Mouse (Mus musculus): Measurements from ENCODE around the gene 2010300C02Rik.
A peak's percentile ranks its signal among the peaks of the same experiment; 100 is the strongest.
"Not testable (repeated sequence)": the region's sequence is repeated elsewhere in the genome, so short reads cannot be mapped to it uniquely, and the experiment has no call there.

Gene 2010300C02Rik

GRCm38 (mm10) chr1:37629876-37630275, 90.0 kb downstream of the 2010300C02Rik start:
- no peak for DNase-seq (ENCODE audit: low read depth in 1 of 2, low spot score in 2 of 2)

GRCm38 (mm10) chr1:37628749-37629148, 91.1 kb downstream of the 2010300C02Rik start:
- DNase-seq (ENCODE audit: low read depth in 1 of 2, low spot score in 2 of 2): no peak

DNA sequence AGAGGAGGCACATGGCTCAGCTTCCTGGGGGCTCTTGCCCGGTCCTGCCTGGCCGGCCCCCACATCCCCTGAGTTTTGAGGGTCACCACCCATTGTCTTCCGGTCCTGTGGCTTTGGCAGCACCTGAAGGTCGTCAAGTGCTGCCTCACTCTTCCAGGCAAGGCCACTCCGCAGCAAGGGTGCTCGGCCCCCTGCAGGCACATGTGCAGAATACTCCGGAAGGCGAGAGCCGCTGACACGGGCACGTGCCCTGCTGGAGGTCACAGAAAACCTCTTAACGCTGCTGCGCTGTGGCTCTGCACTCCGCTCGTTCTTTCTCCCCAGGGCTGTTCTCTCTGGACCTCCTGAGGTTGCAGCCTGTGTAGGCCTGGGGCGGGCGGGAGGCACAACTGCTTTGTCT, 95.7 kb downstream of the 2010300C02Rik start:
- DNase-seq (ENCODE audit: low read depth in 1 of 2, low spot score in 2 of 2): no peak

DNA sequence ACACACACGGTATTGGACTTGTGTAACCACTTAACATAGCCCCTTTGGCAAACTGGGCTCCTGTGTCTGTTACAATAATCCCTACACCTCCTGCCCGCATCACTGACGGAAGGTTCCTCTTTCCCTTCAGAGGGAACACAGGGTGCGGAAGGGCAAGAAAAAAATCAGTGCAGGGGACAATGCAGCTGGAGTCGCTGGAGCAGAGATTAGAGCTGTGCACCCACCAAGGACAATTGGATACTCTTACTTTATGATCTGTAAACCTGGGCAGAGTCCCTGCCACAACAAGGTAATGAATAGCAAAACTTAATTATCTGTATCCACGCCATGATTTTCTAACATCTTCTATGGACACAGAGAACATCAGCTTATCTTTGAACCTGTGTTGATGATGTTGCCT, 97.8 kb downstream of the 2010300C02Rik start:
- DNase-seq (ENCODE audit: low read depth in 1 of 2, low spot score in 2 of 2): no peak

DNA sequence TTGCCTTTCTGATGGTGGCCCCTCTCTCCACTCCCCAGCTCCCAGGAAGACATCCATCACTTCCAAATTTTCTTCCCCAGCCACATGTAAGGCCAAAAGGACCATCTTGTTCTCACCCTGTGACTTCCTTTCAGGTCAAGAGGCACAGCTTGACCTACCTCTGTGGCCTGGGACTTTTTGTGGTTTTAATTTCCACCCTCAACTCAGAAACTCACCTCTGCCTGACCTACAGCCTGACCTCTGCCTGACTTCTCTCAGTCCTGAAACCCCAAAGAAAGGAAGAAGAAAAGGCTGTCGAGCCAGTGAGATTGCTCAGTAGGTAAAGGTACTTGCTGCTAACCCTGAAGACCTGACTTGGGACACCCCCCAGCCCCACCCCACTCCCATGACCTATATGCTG, 100.3 kb downstream of the 2010300C02Rik start:
- DNase-seq (ENCODE audit: low read depth in 1 of 2, low spot score in 2 of 2): no peak

GRCm38 (mm10) chr1:37617047-37617446, 102.8 kb downstream of the 2010300C02Rik start:
- DNase-seq (ENCODE audit: low read depth in 1 of 2, low spot score in 2 of 2): no peak

- DNase-seq (ENCODE audit: low read depth in 1 of 2, low spot score in 2 of 2): no peak
These were observed 103.3 kb downstream of the 2010300C02Rik start for GRCm38 (mm10) chr1:37616569-37616968.

GRCm38 (mm10) chr1:37615290-37616040, 104.4 kb downstream of the 2010300C02Rik start:
- no peak for DNase-seq (ENCODE audit: low read depth in 1 of 2, low spot score in 2 of 2)

DNA sequence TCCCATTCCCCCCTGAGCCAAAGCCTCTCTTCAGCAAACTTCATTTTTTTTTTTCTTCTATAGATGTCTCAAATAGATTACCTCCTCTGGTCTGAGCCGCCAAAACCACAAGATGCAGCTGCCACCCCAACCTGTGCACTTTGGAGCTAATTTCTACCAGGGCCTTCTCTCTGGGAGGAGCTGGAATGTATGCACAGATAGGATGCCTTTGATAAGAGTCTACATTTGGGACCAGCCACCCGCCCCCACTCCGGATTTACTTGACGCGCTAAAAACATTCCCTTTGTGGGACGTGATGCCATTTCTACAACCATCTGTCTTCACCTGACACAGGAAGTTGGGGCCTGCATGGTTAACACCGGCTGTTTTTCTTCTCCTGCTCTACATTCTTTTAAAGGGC, 105.0 kb downstream of the 2010300C02Rik start:
- DNase-seq (ENCODE audit: low read depth in 1 of 2, low spot score in 2 of 2): no peak

DNA sequence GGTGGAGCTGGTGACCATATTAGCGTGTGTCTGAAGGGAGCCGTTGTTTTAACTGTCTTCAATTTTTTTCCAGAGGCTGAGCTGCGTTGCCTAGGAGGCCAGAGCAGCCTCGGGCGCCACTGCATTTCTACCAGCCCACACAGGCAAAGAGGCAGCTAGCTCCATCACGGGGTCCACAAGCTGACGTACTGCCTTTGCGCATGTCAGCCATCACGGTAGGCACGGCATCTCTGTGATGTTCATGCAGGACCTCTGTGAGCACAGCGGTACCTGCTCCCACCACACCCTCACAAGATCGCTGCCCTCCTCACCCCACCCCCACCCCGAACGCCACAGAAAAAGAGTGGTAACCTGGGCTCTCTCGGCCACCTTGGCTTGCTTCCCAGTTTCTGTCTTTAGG, 105.8 kb downstream of the 2010300C02Rik start:
- DNase-seq (ENCODE audit: low read depth in 1 of 2, low spot score in 2 of 2): no peak

DNA sequence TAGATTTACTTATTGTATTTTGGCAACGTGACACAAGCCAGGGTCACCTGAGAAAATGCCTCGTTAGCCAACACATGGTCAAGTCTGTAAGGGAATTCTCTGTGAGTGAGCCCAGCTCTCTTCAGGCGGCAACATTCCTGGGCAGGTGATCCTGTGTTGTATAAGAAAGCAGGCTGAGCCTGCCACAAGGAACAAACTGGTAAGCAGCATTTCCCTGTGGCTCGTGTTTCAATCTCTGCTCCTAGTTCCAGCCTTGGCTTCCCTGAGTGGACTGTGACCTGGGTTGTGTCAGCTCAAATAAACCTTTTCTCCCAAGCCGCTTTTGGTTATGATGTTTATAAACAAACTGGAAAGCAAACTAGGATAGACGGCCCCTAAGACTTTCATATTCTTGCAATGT, 108.9 kb downstream of the 2010300C02Rik start:
- DNase-seq (ENCODE audit: low read depth in 1 of 2, low spot score in 2 of 2): no peak

DNA sequence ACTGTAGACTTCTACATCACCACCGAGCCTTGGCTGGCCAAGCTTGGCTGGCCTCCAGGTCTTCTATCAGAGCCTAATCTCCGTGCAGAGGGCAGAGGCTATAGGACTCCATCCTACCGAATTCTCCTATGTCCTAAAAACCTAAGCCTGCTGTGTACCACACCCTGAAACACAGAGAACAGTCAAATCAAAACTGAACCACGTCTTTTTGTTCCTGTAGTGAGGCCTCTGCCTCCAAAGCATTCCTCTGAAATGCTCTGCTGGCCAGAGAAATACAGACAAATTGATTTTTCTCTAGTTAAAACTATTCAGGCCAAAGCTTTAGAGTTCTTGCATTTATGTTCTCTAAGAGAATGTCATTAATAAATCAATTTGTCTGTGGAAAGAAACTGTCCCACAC, 109.6 kb downstream of the 2010300C02Rik start:
- no peak for DNase-seq (ENCODE audit: low read depth in 1 of 2, low spot score in 2 of 2)

- peak in 1 of 2 experiments; percentile 16 for DNase-seq (ENCODE audit: low read depth in 1 of 2, low spot score in 2 of 2)
These were observed 114.2 kb downstream of the 2010300C02Rik start for GRCm38 (mm10) chr1:37605694-37606093.

DNA sequence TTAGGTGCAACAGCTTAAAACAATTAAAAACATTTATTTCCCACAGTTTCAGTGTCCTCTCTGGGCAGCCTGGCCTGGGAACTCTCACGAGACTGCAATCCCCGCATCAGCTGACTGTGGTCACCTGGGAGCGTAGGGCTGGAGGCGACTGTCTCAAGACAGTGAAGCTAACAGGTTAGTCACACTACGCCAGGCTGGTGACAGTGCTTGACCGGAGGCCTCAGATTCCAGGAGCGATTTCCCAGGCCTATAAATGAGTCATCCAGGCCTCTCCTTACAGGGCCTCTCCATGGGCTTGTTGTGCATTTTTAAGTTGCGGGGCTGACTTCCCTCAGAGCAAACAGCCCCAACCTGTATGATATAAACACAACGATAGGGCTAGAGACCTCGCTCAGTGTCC, 116.7 kb downstream of the 2010300C02Rik start:
- DNase-seq (ENCODE audit: low read depth in 1 of 2, low spot score in 2 of 2): no peak

DNA sequence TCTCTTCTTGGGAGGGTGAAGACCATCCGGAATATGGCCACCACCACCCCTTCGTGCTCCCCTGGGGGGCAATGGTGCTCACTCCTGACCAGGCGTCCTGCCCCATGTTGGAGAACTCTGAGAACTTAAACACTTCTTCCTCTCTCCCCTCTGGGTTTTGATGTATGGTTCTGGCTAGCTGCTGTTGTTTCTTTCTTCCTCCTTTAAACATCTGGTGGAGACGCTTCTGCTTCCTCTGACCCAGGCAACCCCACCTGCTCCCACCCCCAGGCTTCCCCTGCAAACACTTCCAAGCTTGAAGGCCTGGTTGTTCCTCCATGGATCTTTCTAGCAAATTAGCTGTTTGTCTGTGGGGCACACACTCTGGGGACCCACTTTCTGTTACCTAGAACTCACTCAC, 117.6 kb downstream of the 2010300C02Rik start:
- no peak for DNase-seq (ENCODE audit: low read depth in 1 of 2, low spot score in 2 of 2)

GRCm38 (mm10) chr1:37601461-37601860, 118.4 kb downstream of the 2010300C02Rik start:
- no peak for DNase-seq (ENCODE audit: low read depth in 1 of 2, low spot score in 2 of 2)

- no peak for DNase-seq (ENCODE audit: low read depth in 1 of 2, low spot score in 2 of 2)
These were observed 119.2 kb downstream of the 2010300C02Rik start for GRCm38 (mm10) chr1:37600640-37601175.

DNA sequence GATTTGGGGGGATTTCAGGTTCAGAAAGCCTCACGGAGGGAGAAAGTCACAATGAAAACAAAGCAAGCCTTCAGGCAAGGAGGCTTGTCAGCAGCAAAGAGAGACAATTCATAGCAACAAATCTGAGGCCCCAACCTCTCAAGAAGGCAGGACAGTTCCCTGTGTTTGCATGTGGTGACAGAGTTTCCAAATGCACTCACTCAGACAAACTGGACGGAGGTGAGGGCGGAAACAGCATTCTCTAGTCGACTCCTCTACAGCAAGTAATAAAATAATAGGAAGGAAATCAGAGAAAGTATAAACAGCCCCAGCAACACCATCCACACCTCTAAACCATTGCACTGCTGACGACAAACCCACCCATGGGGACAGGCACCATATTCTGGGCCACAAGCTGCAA, 120.9 kb downstream of the 2010300C02Rik start:
- DNase-seq (ENCODE audit: low read depth in 1 of 2, low spot score in 2 of 2): no peak

- DNase-seq (ENCODE audit: low read depth in 1 of 2, low spot score in 2 of 2): not testable (repeated sequence)
These were observed 125.1 kb downstream of the 2010300C02Rik start for GRCm38 (mm10) chr1:37594812-37595211.

DNA sequence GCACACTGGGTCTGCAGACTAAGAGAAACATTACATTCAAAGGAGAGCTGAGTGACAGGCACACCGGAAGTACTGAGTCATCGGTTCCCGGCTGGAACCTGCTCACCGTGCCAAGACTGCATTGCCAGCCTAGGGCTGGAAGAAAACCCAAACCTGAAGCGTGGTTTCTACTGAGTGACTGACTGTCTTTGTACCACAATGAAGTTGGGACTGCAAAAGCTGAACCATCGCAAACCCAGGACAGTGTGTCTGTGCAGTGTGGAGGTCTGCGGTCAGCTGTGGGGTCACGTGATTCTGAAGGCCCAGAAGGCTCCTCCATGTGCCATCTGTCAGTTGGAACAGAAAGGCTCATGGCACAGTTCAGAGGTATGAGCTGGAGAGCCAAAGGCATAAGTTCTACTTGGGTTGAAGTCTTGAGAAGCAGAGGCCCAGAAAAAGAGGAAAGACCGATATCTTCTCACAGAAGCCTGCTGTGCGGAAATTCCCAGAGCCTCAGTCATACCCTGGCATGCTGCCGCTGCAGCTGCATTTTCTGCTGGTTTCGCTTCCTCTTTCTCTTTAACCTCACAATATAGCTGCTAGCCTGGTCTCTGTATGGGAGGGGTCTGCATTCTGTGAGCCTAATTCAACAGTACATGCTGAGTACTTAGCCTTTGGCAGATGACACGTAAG, 133.9 kb downstream of the 2010300C02Rik start:
- peak; percentile 54 to 78 for DNase-seq (ENCODE audit: low read depth in 1 of 2, low spot score in 2 of 2)

- no peak for DNase-seq (ENCODE audit: low read depth in 1 of 2, low spot score in 2 of 2)
These were observed 136.0 kb downstream of the 2010300C02Rik start for GRCm38 (mm10) chr1:37583795-37584464.

DNA sequence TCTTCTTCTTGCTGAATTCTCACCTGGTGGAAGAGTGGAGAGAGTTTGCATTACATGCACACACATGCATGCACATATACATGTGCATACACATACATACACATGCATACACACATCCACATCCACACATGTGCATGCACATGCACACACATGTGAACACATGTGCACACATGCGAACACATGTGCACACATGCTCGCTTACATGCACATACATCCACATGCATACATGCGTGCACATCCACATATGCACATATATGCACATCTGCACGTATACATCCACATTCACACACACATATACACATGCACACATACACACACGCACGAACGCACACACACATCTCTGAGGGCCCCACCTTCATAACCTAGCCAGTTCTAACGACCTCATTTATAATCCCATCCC, 136.7 kb downstream of the 2010300C02Rik start:
- no peak for DNase-seq (ENCODE audit: low read depth in 1 of 2, low spot score in 2 of 2)
